Mouse (Mus musculus) cortical plate, adult 2 months (tissue): ENCODE results near the gene Zfp266.
A peak's percentile ranks its signal among the peaks of the same experiment; 100 is the strongest.

Source experiments
- CTCF ChIP-seq: fragments of 200-500 bp; IDR thresholded peaks from 2 replicates; pipeline ENCODE4 v1.5.1; 2011; ENCODE audit warnings: mild to moderate bottlenecking, control low read depth, low read length; ENCODE audit not compliant: insufficient read depth; ENCODE audit errors: extremely low read depth
- POLR2A ChIP-seq: fragments of 200-500 bp; IDR thresholded peaks from 2 replicates; pipeline ENCODE4 v1.6.1; 2011; ENCODE audit warnings: mild to moderate bottlenecking, low read length, control low read depth; ENCODE audit not compliant: insufficient read depth; ENCODE audit errors: extremely low read depth

GRCm38 (mm10) chr9:20492527-20493233 lies 28.5 kb downstream of the Zfp266 start, which contains the start of gene Zfp426:
- TF ChIP-seq CTCF (no peak), POLR2A (peak; percentile 96)
